Mouse (Mus musculus) liver, embryonic 15.5 days (tissue): Measurements from ENCODE around the gene Zfp248. TPM values are rescaled to one million over a fixed set of nuclear protein-coding genes. Genes with fewer than 3 reads are reported as not detected.

Experiments used
- microRNA-seq: library from miRNA; unstranded; fragments of <30 nt; microRNA quantifications from one replicate; pipeline ENCODE4, GENCODE M21; 2016
- polyA plus RNA-seq: library from polyadenylated mRNA; unstranded; fragments of >200 nt; fragmentation: Nextera tagmentation; extraction: Ambion mirVana; gene quantifications from 2 replicates; pipeline ENCODE4 v1.2.1, GENCODE M21; 2015

Gene Zfp248
- polyA plus RNA-seq, 1 experiment from 2014 or later = 0.75 TPM

Small RNAs within 50 kb of the gene (microRNA-seq; reads per million reads assigned to microRNA genes)
- not detected for gene Gm25953

Other genes with a start within 250 kb of the Zfp248 start
- gene Bms1, start 36.1 kb downstream of the Zfp248 start, polyA plus RNA-seq = 14.7 and 16.6 TPM in 2 replicates
- gene Zfp9, start 23.8 kb upstream of the Zfp248 start, polyA plus RNA-seq = 1.1 TPM in 2 replicates
- gene Ankrd26, start 106.7 kb upstream of the Zfp248 start, polyA plus RNA-seq = 4.7 and 5.1 TPM in 2 replicates